8 mouse cellular contexts compared by ENCODE assay signal in genomic region chr4:132048995-132049404, GRCm38 (mm10). TPM values are rescaled to one million over a fixed set of nuclear protein-coding genes. Genes with fewer than 3 reads are reported as not detected.
A peak's percentile ranks its signal among the peaks of the same experiment; 100 is the strongest.
DNase-seq lines count a peak whose midpoint lies in the region; ATAC-seq lines count a peak whose summit lies in the region.

No protein-coding gene starts in this region.

- peak overlapping the region; percentile 62 for H3K4me3 ChIP-seq in hindbrain, embryonic 15.5 days

- peak overlapping the region; percentile 96 for H3K27ac ChIP-seq in hindbrain, embryonic 15.5 days (replicated peaks)

- peak; percentile 86 for DNase-seq in WW6 (ENCODE audit: low read depth, low spot score)
- peak; percentile 74 to 92 for DNase-seq in cerebellum, postnatal 4 days (ENCODE audit: low spot score in 2 of 2)
- DNase-seq in gastrocnemius, adult 18-20 months (ENCODE audit: low spot score), result peak; percentile 78
- DNase-seq in layer of hippocampus, postnatal 36 days, result peak; percentile 75 to 78
- peak; percentile 93 for DNase-seq in lung, postnatal 25 days (ENCODE audit: low spot score)
- peak; percentile 97 for DNase-seq in retina, embryonic 14.5 days (ENCODE audit: low spot score)
- peak; percentile 86 to 96 for DNase-seq in thymus, postnatal 36 days

- H3K4me1 ChIP-seq in hindbrain, embryonic 15.5 days (replicated peaks), result peaks cover 38% of the 10 kb centered on the region

- ATAC-seq in hindbrain, embryonic 15.5 days (ENCODE audit: low FRiP score, low read depth), result peak; percentile 99

- H3K27me3 ChIP-seq in hindbrain, embryonic 15.5 days, result no peaks in the 10 kb centered on the region

- no peaks in the 10 kb centered on the region for H3K36me3 ChIP-seq in hindbrain, embryonic 15.5 days

- 0% methylated on average over 13 of the region's 46 CpGs for WGBS in hindbrain, embryonic 15.5 days

- no peaks in the 10 kb centered on the region for H3K9me3 ChIP-seq in hindbrain, embryonic 15.5 days

- peak overlapping the region; percentile 68 for H3K4me2 ChIP-seq in hindbrain, embryonic 15.5 days

- H3K9ac ChIP-seq in hindbrain, embryonic 15.5 days, result peak overlapping the region; percentile 88

RNA-seq across cellular contexts. Expression of gene Gm10300, which starts 25.5 kb away (rescaled TPM):
- total RNA-seq in gastrocnemius, adult 18-20 months (2021), result under 1 TPM in 1 of 2 experiments, not detected in 1; 0.09 TPM
- not detected in 2 replicates for polyA plus RNA-seq in hindbrain, embryonic 15.5 days (2015; fragmentation: Nextera tagmentation; extraction: Ambion mirVana)
- total RNA-seq in layer of hippocampus, postnatal 36 days (2021), result not detected

RNA-seq across cellular contexts. Expression of gene Epb41, which starts 26.1 kb away (rescaled TPM):
- total RNA-seq in gastrocnemius, adult 18-20 months (2021), result 100 to 1,000 TPM; 108 to 134 TPM
- 59.8 and 68.4 TPM in 2 replicates for polyA plus RNA-seq in hindbrain, embryonic 15.5 days (2015; fragmentation: Nextera tagmentation; extraction: Ambion mirVana)
- total RNA-seq in layer of hippocampus, postnatal 36 days (2021), result 10 to 100 TPM; 16.9 to 23.7 TPM

Comparison
In these comparisons a context has a peak if more than half of its experiments do, and no peak if none do; other contexts are left out.
1. Peak in every context shown above with its lines: DNase-seq, ATAC-seq, H3K4me3 ChIP-seq and H3K27ac ChIP-seq.
2. RNA of gene Epb41, which starts 26.1 kb away (total RNA-seq): 108 to 134 TPM in gastrocnemius, adult 18-20 months; 16.9 to 23.7 TPM in layer of hippocampus, postnatal 36 days; every median in the first group is over 4 times any median in the second.